Mouse (Mus musculus): Measurements from ENCODE around the gene Sik3. TPM values are rescaled to one million over a fixed set of nuclear protein-coding genes. Genes with fewer than 3 reads are reported as not detected.
A peak's percentile ranks its signal among the peaks of the same experiment; 100 is the strongest.

Gene Sik3
- polyA plus RNA-seq, 2 experiments, result 13.7 to 23.9 TPM

GRCm38 (mm10) chr9:46032190-46032589, 19.6 kb downstream of the Sik3 start:
- no peaks in the 10 kb centered on the region for H3K9me3 ChIP-seq (ENCODE audit: control insufficient read depth, low read length)
- no peak overlapping the region for H3K9ac ChIP-seq (ENCODE audit: low read depth, low read length, severe bottlenecking)
- H3K4me2 ChIP-seq (replicated peaks; ENCODE audit: low read depth, low read length, severe bottlenecking), result 0 out of 2 replicates have a peak overlapping the region, but pooled peaks have one; percentile 26
- no peak for ATAC-seq (ENCODE audit: low FRiP score, low read depth)
- H3K27ac ChIP-seq (replicated peaks; ENCODE audit: low read depth, low read length), result no peak overlapping the region
- no peaks in the 10 kb centered on the region for H3K27me3 ChIP-seq (ENCODE audit: control insufficient read depth, insufficient read depth, low read length)
- WGBS, result 41% methylated on average over 6 of the region's 6 CpGs
- TF ChIP-seq POLR2A (IDR thresholded peaks at IDR 0.05; ENCODE audit: borderline replicate concordance, extremely low read depth, insufficient read depth, insufficient read length), result no peak
- no peaks in the 10 kb centered on the region for H3K36me3 ChIP-seq (ENCODE audit: control insufficient read depth, insufficient read depth, low read length)
- no peak overlapping the region for H3K4me3 ChIP-seq (replicated peaks; ENCODE audit: low read length)
- H3K4me1 ChIP-seq (ENCODE audit: control insufficient read depth, insufficient read depth, low read length), result peaks cover 42% of the 10 kb centered on the region
- no peak for DNase-seq (ENCODE audit: low spot score)

DNA sequence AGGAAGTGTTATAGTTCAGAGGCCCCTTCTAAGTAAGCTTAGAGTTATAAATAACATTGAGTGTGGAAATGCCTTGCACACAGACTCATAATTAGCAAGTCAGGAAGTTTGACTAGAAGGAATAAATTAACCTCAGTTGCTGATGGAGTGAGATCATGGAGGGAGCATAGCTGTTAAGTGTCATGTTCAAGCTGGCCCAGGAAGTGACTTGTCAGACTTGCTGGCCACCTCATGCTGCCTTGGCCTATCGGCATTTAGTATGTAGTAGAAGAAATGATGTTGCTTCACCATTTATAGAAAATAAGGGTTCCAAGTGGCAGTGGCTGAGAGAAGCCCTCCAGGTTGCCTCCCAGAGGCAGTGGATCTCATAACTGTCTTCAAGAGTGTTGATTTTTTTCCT, 20.4 kb downstream of the Sik3 start:
- peaks cover 40% of the 10 kb centered on the region for H3K4me1 ChIP-seq (ENCODE audit: control insufficient read depth, insufficient read depth, low read length)

GRCm38 (mm10) chr9:46033862-46034261, 21.2 kb downstream of the Sik3 start:
- Histone ChIP-seq H3K36me3 (ENCODE audit: control insufficient read depth, insufficient read depth, low read length) (no peaks in the 10 kb centered on the region), H3K9ac (ENCODE audit: low read depth, low read length, severe bottlenecking) (no peak overlapping the region), H3K9me3 (ENCODE audit: control insufficient read depth, low read length) (no peaks in the 10 kb centered on the region), H3K4me2 (replicated peaks; ENCODE audit: low read depth, low read length, severe bottlenecking) (no peak overlapping the region), H3K4me1 (ENCODE audit: control insufficient read depth, insufficient read depth, low read length) (peaks cover 39% of the 10 kb centered on the region), H3K27me3 (ENCODE audit: control insufficient read depth, insufficient read depth, low read length) (no peaks in the 10 kb centered on the region), H3K27ac (replicated peaks; ENCODE audit: low read depth, low read length) (no peak overlapping the region), H3K4me3 (replicated peaks; ENCODE audit: low read length) (no peak overlapping the region)
- DNase-seq (ENCODE audit: low spot score), result no peak
- TF ChIP-seq POLR2A (IDR thresholded peaks at IDR 0.05; ENCODE audit: borderline replicate concordance, extremely low read depth, insufficient read depth, insufficient read length), result no peak
- WGBS, result 81% methylated on average over 3 of the region's 3 CpGs
- no peak for ATAC-seq (ENCODE audit: low FRiP score, low read depth)

More for the DNA sequence above, 20.4 kb downstream of the Sik3 start:
- WGBS, result 27% methylated on average over 1 of the region's 1 CpGs
- H3K36me3 ChIP-seq (ENCODE audit: control insufficient read depth, insufficient read depth, low read length), result no peaks in the 10 kb centered on the region
- no peak overlapping the region for H3K9ac ChIP-seq (ENCODE audit: low read depth, low read length, severe bottlenecking)
- TF ChIP-seq POLR2A (IDR thresholded peaks at IDR 0.05; ENCODE audit: borderline replicate concordance, extremely low read depth, insufficient read depth, insufficient read length), result no peak
- H3K9me3 ChIP-seq (ENCODE audit: control insufficient read depth, low read length), result no peaks in the 10 kb centered on the region
- H3K4me2 ChIP-seq (replicated peaks; ENCODE audit: low read depth, low read length, severe bottlenecking), result no peak overlapping the region
- ATAC-seq (ENCODE audit: low FRiP score, low read depth) (no peak), DNase-seq (ENCODE audit: low spot score) (no peak)
- H3K27ac ChIP-seq (replicated peaks; ENCODE audit: low read depth, low read length), result no peak overlapping the region
- H3K4me3 ChIP-seq (replicated peaks; ENCODE audit: low read length), result no peak overlapping the region
- no peaks in the 10 kb centered on the region for H3K27me3 ChIP-seq (ENCODE audit: control insufficient read depth, insufficient read depth, low read length)

- no peaks in the 10 kb centered on the region for H3K9me3 ChIP-seq (ENCODE audit: control insufficient read depth, low read length)
- H3K27ac ChIP-seq (replicated peaks; ENCODE audit: low read depth, low read length), result no peak overlapping the region
- peak; percentile 48 for DNase-seq (ENCODE audit: low spot score)
- no peak overlapping the region for H3K4me3 ChIP-seq (replicated peaks; ENCODE audit: low read length)
- peaks cover 35% of the 10 kb centered on the region for H3K4me1 ChIP-seq (ENCODE audit: control insufficient read depth, insufficient read depth, low read length)
- ATAC-seq (ENCODE audit: low FRiP score, low read depth), result no peak
- 44% methylated on average over 9 of the region's 9 CpGs for WGBS
- TF ChIP-seq POLR2A (IDR thresholded peaks at IDR 0.05; ENCODE audit: borderline replicate concordance, extremely low read depth, insufficient read depth, insufficient read length), result no peak
- peak overlapping the region; percentile 18; the same call in 1 of the 2 replicates for H3K9ac ChIP-seq (ENCODE audit: low read depth, low read length, severe bottlenecking)
- H3K27me3 ChIP-seq (ENCODE audit: control insufficient read depth, insufficient read depth, low read length), result no peaks in the 10 kb centered on the region
- no peaks in the 10 kb centered on the region; the same call in 1 of the 2 replicates for H3K36me3 ChIP-seq (ENCODE audit: control insufficient read depth, insufficient read depth, low read length)
- no peak overlapping the region for H3K4me2 ChIP-seq (replicated peaks; ENCODE audit: low read depth, low read length, severe bottlenecking)
Measured at GRCm38 (mm10) chr9:46035290-46035871, 22.8 kb downstream of the Sik3 start.

- Histone ChIP-seq H3K9ac (ENCODE audit: low read depth, low read length, severe bottlenecking) (no peak overlapping the region), H3K27ac (replicated peaks; ENCODE audit: low read depth, low read length) (no peak overlapping the region), H3K36me3 (ENCODE audit: control insufficient read depth, insufficient read depth, low read length) (no peaks in the 10 kb centered on the region; the same call in 1 of the 2 replicates), H3K4me1 (ENCODE audit: control insufficient read depth, insufficient read depth, low read length) (peaks cover 23% of the 10 kb centered on the region), H3K4me2 (replicated peaks; ENCODE audit: low read depth, low read length, severe bottlenecking) (no peak overlapping the region), H3K27me3 (ENCODE audit: control insufficient read depth, insufficient read depth, low read length) (no peaks in the 10 kb centered on the region), H3K9me3 (ENCODE audit: control insufficient read depth, low read length) (no peaks in the 10 kb centered on the region), H3K4me3 (replicated peaks; ENCODE audit: low read length) (no peak overlapping the region)
- WGBS, result 94% methylated on average over 8 of the region's 8 CpGs
- no peak for TF ChIP-seq POLR2A (IDR thresholded peaks at IDR 0.05; ENCODE audit: borderline replicate concordance, extremely low read depth, insufficient read depth, insufficient read length)
- DNase-seq (ENCODE audit: low spot score), result no peak
- no peak for ATAC-seq (ENCODE audit: low FRiP score, low read depth)
Measured at GRCm38 (mm10) chr9:46036881-46037280, 24.3 kb downstream of the Sik3 start.
